In genomic region chr10:110794564-110795205, GRCm38 (mm10) we compare ENCODE assay signal across 8 mouse cellular contexts. TPM values are rescaled to one million over a fixed set of nuclear protein-coding genes. Genes with fewer than 3 reads are reported as not detected.
DNase-seq lines count a peak whose midpoint lies in the region; ATAC-seq and TF ChIP-seq lines count a peak whose summit lies in the region.

No protein-coding gene starts in this region.

- TF ChIP-seq CTCF in small intestine, adult 2 months (IDR thresholded peaks at IDR 0.05; ENCODE audit: extremely low read depth, insufficient read length, insufficient replicate concordance, low read depth, low read length) = peak; percentile 94; the same call in 1 of the 2 replicates

- WGBS in embryonic facial prominence, embryonic 14.5 days = 8% methylated on average over 12 of the region's 12 CpGs
- 14% methylated on average over 12 of the region's 12 CpGs for whole genome bisulfite sequencing in small intestine, adult 2 months

- no peaks in the 10 kb centered on the region for H3K27me3 ChIP-seq in embryonic facial prominence, embryonic 14.5 days (replicated peaks; ENCODE audit: control insufficient read depth, insufficient read depth, low read length)
- no peaks in the 10 kb centered on the region for H3K27me3 ChIP-seq in megakaryocyte, embryonic 14.5 days (replicated peaks)
- no peaks in the 10 kb centered on the region for H3K27me3 ChIP-seq in small intestine, adult 2 months (ENCODE audit: control insufficient read depth, insufficient read depth, low read length)

- H3K27ac ChIP-seq in embryonic facial prominence, embryonic 14.5 days (replicated peaks; ENCODE audit: low read depth, low read length) = no peak overlapping the region
- H3K27ac ChIP-seq in small intestine, adult 2 months (ENCODE audit: insufficient read depth, low read depth, low read length) = no peak overlapping the region

- peak; percentile 18 for DNase-seq in right cerebral cortex, adult 18-20 months
- DNase-seq in right cerebral cortex, postnatal 25 days = no peak
- peak; percentile 68 for DNase-seq in adrenal gland, postnatal 10 days
- DNase-seq in embryonic facial prominence, embryonic 14.5 days (ENCODE audit: low spot score) = peak; percentile 68
- peak; percentile 51 to 71 for DNase-seq in heart, postnatal 10 days
- peak; percentile 68 to 73 for DNase-seq in kidney, postnatal 4 days

- no peak overlapping the region for H3K4me3 ChIP-seq in embryonic facial prominence, embryonic 14.5 days (ENCODE audit: low read depth, low read length)
- H3K4me3 ChIP-seq in megakaryocyte, embryonic 14.5 days (replicated peaks) = peak overlapping the region; percentile 91
- no peak overlapping the region for H3K4me3 ChIP-seq in small intestine, adult 2 months (ENCODE audit: low read depth, low read length)

- peak overlapping the region; percentile 33 for H3K4me2 ChIP-seq in embryonic facial prominence, embryonic 14.5 days (ENCODE audit: low read depth, low read length)

- peaks cover 10% of the 10 kb centered on the region; the same call in 1 of the 2 replicates for H3K4me1 ChIP-seq in embryonic facial prominence, embryonic 14.5 days (ENCODE audit: control insufficient read depth, insufficient read depth, low read length)
- peaks cover 69% of the 10 kb centered on the region for H3K4me1 ChIP-seq in megakaryocyte, embryonic 14.5 days
- H3K4me1 ChIP-seq in small intestine, adult 2 months (ENCODE audit: control insufficient read depth, insufficient read depth, insufficient read length, low read length) = no peaks in the 10 kb centered on the region

- H3K36me3 ChIP-seq in embryonic facial prominence, embryonic 14.5 days (ENCODE audit: control insufficient read depth, insufficient read depth, low read length) = no peaks in the 10 kb centered on the region
- H3K36me3 ChIP-seq in megakaryocyte, embryonic 14.5 days (replicated peaks; ENCODE audit: low read length) = peaks cover 8% of the 10 kb centered on the region
- no peaks in the 10 kb centered on the region for H3K36me3 ChIP-seq in small intestine, adult 2 months (ENCODE audit: control insufficient read depth, insufficient read depth, low read length)

- no peak overlapping the region for H3K9ac ChIP-seq in embryonic facial prominence, embryonic 14.5 days (ENCODE audit: low read depth, low read length)

- peak; percentile 77 for ATAC-seq in embryonic facial prominence, embryonic 14.5 days (ENCODE audit: low read depth)

- intact Hi-C loops in heart, postnatal 10 days (cut with DNase I) = loop anchor here (1.0 to 2.0 kb wide), 3 partner anchors 140 to 306 kb away; no protein-coding TSS in a partner anchor

- no peak for TF ChIP-seq POLR2A in small intestine, adult 2 months (IDR thresholded peaks at IDR 0.05; ENCODE audit: low read depth, low read length)

- no peaks in the 10 kb centered on the region for H3K9me3 ChIP-seq in embryonic facial prominence, embryonic 14.5 days (ENCODE audit: control insufficient read depth, low read length)
- H3K9me3 ChIP-seq in megakaryocyte, embryonic 14.5 days = no peaks in the 10 kb centered on the region

RNA-seq across cellular contexts. Expression of gene E2f7, which starts 49.4 kb away (rescaled TPM):
- 1 to 10 TPM; 6.4 to 9.9 TPM for total RNA-seq in adrenal gland, postnatal 10 days (2021)
- 21.5 and 23.8 TPM in 2 replicates for polyA plus RNA-seq in embryonic facial prominence, embryonic 14.5 days (2014; fragmentation: Nextera tagmentation; extraction: Ambion mirVana)
- total RNA-seq in heart, postnatal 10 days (2021) = 1 to 10 TPM; 6.8 to 7.0 TPM
- 6.2 and 8.4 TPM in 2 replicates for polyA plus RNA-seq in megakaryocyte, embryonic 14.5 days (2012; ENCODE audit: insufficient read depth, low replicate concordance)
- polyA plus RNA-seq in small intestine, adult 2 months (2012; rRNA removed) = 0.33 and 0.66 TPM in 2 replicates
